Mouse (Mus musculus): ENCODE measurements around the gene Spata9. TPM values are rescaled to one million over a fixed set of nuclear protein-coding genes. Genes with fewer than 3 reads are reported as not detected.

Gene Spata9
- not detected for polyA plus RNA-seq (2017; shearing (Covaris generic))

GRCm38 (mm10) chr13:75966850-75967249, at the start of gene Spata9:
Gene Spata9, plus strand, starts transcription at chr13:75967150.

DNA sequence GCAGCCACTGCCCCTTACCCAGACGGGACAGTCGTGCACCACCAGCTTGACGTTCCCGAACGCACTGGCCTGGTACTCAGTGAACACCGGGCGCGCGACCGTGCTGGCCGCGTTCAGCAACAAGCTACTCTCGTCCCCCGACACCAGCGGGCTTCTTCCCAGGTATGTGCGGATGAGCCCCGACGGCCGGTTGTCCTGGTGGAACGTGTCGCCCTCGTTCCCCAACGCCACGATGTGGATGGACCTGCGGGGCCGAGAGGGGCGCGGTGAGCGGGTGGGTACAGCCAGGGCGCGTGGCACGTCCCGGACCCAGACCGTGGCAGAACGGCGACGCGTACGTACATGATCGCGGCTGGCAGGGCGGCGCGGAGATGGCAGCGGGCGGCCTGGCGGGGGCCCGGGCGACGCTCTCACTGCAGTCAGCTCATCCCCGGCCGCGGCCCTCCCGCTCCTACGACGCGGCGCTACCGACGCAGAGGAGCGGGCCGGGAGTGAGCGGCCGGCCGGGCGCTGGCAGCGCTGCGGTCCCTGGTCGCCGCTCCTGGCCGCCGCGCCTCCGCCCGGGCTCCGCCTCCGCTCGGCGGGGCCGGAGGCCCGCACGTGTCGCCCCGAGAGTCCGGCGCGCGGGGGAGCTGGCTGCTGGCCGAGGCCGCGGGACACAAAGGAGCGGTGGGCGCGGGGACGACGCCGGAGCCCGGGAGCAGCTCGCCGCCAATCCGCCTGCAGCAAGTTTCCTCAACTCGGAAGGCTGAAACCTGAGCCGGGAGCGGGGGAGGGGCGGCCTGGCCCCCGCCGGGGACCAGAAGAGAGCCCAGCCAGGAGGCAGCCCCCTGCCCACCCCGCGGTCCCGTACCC, 23.5 kb upstream of the Spata9 start, which contains the start of gene Rhobtb3:
TSS of gene Rhobtb3 (minus strand) at position 737 of the 855 bp plus-strand sequence.

DNA sequence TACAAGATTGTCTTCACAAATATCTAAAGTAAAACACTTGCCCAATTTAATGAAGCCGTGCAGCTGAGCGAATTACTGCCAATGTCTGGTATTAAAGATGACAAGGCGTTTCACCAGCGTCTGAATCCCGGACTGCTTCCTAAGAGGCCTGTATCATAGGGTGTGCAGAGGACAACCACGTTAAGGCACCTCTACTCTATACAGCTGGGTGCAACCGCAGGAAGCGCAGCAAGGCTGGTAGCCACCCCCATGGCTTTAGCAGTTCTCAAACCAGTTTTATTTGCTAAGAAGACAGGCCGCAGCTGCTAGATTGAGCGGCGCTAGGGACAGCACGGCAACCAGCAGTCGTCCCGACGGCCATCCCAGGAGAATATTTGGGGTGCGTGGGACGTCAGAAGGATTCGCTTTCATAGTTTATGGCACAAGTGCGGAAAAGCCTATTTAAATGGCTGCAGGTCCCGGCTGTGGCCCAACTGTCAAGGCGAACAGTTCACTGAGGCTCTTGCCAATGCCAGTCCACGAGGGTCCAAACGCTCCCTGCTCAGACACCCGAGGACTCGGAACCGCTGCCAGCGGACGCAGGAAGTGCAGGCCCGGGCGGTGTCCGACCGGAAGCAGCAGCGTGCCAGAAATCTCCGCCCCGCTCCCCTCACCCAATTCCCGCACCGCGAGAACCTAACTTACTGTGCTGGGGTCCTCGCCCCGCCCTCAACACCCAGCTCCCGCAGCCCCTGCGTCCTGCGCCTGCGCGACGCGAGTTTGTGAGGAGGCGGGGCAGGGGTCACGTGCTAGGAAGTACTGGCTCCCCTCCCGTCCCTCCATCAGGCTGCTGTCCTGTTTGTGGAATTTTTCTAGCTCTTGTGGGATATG, 51.3 kb downstream of the Spata9 start, which contains the start of gene Rfesd:
TSS of gene Rfesd (minus strand) at position 746 of the 870 bp plus-strand sequence.

Other genes starting within 250 kb of the Spata9 start
- 21.9 TPM for gene Glrx, start 127.3 kb upstream of the Spata9 start, polyA plus RNA-seq (2017; shearing (Covaris generic))
- gene Rhobtb3, start 23.2 kb upstream of the Spata9 start, polyA plus RNA-seq (2017; shearing (Covaris generic)): 0.09 TPM
- 9.8 TPM for gene Rfesd, start 51.6 kb downstream of the Spata9 start, polyA plus RNA-seq (2017; shearing (Covaris generic))
- gene Gpr150, start 89.8 kb downstream of the Spata9 start, polyA plus RNA-seq (2017; shearing (Covaris generic)): not detected
- gene Arsk, start 131.5 kb downstream of the Spata9 start, polyA plus RNA-seq (2017; shearing (Covaris generic)): 2.9 TPM
- gene Ttc37, start 131.6 kb downstream of the Spata9 start, polyA plus RNA-seq (2017; shearing (Covaris generic)): 25.6 TPM